Mouse (Mus musculus): ENCODE data around the gene Gm13420.

DNA sequence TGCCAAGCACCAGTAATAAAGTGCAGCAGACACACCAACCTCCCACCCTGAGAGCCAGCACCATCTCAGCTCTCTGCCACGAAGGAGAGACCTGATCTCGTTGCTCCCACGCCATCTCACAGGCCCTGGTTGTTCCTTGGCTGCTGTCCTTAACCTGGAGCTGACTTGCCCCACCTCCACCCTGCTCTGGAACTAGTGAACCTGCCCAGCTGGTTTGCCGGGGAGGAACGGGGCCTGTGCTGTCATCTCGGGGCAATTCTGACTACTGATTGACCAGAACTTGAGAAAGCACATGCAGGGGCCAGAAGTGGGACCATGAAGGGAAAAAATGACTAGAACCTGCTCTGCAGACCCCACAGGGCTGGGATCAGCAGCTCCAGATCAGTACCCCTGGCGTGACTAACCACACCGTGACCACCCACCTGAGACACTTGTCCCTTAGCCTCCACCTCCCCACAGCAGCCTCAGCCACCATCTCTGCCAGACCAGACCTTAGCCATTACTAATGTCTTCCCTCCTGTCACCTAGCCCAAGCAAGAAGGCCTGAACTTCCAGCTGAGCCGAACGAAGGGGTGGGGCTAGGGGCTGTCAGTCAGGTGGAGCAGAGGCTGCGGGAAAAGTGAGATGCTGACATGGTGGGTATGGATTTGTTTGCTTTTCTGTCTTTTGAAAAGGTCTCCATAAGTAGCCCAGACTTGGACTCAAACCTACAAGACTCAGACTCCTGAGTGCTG lies 16.7 kb upstream of the Gm13420 start:
- TF ChIP-seq CTCF (conservative IDR thresholded peaks at IDR 0.05; ENCODE audit: low read length) (no peak), POU5F1 (IDR thresholded peaks at IDR 0.05; ENCODE audit: borderline replicate concordance, low read length) (no peak), NANOG (IDR thresholded peaks at IDR 0.05; ENCODE audit: borderline replicate concordance, low read length) (no peak)

Data from E14TG2a.4 (cell line).